Mouse (Mus musculus) forebrain, embryonic 13.5 days (tissue): ENCODE measurements around the gene 6430548M08Rik. TPM values are rescaled to one million over a fixed set of nuclear protein-coding genes. Genes with fewer than 3 reads are reported as not detected.

Experiments
- ATAC-seq: fragments of 200-750 bp; cut with Nextera tagmentation; 2 replicates; pipeline ENCODE4 v1.8.0; 2017
- H3K27ac ChIP-seq: fragments of 300-500 bp; sonication (generic); 2 replicates; pipeline ENCODE4 v1.5.1; 2015; ENCODE audit warnings: inconsistent platforms, mild to moderate bottlenecking, moderate library complexity
- H3K27me3 ChIP-seq: fragments of 300-500 bp; sonication (generic); 2 replicates; pipeline ENCODE4 v1.6.1; 2015; ENCODE audit warnings: mild to moderate bottlenecking, inconsistent platforms
- H3K36me3 ChIP-seq: fragments of 300-500 bp; sonication (generic); 2 replicates; pipeline ENCODE4 v1.6.1; 2015; ENCODE audit warnings: mild to moderate bottlenecking, inconsistent platforms; ENCODE audit not compliant: poor library complexity, severe bottlenecking
- H3K4me1 ChIP-seq: fragments of 300-500 bp; sonication (generic); 2 replicates; pipeline ENCODE4 v1.6.1; 2015; ENCODE audit warnings: inconsistent platforms
- H3K4me2 ChIP-seq: fragments of 300-500 bp; sonication (generic); 2 replicates; pipeline ENCODE4 v1.6.1; 2015; ENCODE audit warnings: inconsistent platforms, mild to moderate bottlenecking, moderate library complexity
- H3K4me3 ChIP-seq: fragments of 300-500 bp; sonication (generic); 2 replicates; pipeline ENCODE4 v1.5.1; 2015; ENCODE audit warnings: mild to moderate bottlenecking, inconsistent platforms
- H3K9ac ChIP-seq: fragments of 300-500 bp; sonication (generic); 2 replicates; pipeline ENCODE4 v1.6.1; 2015; ENCODE audit warnings: mild to moderate bottlenecking, inconsistent platforms
- H3K9me3 ChIP-seq: fragments of 300-500 bp; sonication (generic); replicated peaks from 2 replicates; pipeline ENCODE4 v1.6.1; 2016; ENCODE audit warnings: inconsistent platforms
- WGBS: fragments of 180-500 bp; shearing (Covaris S2); methylation state at CpG from one replicate; pipeline ENCODE4 v1.1.7; 2015; 5-methylcytosine and 5-hydroxymethylcytosine counted together
- polyA plus RNA-seq: library from polyadenylated mRNA; unstranded; fragments of >200 nt; fragmentation: Nextera tagmentation; extraction: Ambion mirVana; gene quantifications from 2 replicates; pipeline ENCODE4 v1.2.1, GENCODE M21; 2015

Gene 6430548M08Rik
- polyA plus RNA-seq, 1 experiment from 2014 or later = 14.4 TPM

GRCm38 (mm10) chr8:120150028-120150427, 36.1 kb downstream of the 6430548M08Rik start:
- WGBS = 81% methylated on average over 12 of the region's 12 CpGs

DNA sequence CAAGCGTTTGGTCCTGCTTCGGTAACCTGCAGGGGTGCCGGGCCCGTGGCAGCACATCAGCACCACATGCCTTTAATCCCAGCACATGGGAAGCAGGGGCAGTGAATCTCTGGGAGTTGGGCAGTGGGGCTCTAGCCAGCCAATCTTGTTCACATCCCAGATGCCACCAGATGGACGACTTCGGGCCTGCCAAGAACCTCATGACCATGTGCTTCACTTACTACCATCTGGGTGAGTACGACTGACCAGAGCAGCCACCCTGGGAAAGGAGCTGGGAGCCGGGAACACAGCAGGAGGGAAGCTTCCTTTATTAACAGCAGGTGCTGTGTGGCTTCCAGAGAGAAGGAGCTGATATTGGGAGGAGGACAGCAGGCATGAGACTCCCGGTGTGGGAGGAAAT, 37.2 kb downstream of the 6430548M08Rik start:
- Histone ChIP-seq H3K9ac (no peak overlapping the region), H3K36me3 (peaks cover 11% of the 10 kb centered on the region), H3K9me3 (no peaks in the 10 kb centered on the region), H3K4me2 (no peak overlapping the region), H3K4me3 (no peak overlapping the region), H3K27ac (no peak overlapping the region), H3K4me1 (peaks cover 14% of the 10 kb centered on the region; the same call in 1 of the 2 replicates), H3K27me3 (no peaks in the 10 kb centered on the region)
- WGBS = 75% methylated on average over 9 of the region's 9 CpGs
- no peak for ATAC-seq

More at GRCm38 (mm10) chr8:120150028-120150427, 36.1 kb downstream of the 6430548M08Rik start:
- H3K4me3 ChIP-seq = no peak overlapping the region
- peaks cover 11% of the 10 kb centered on the region; the same call in 1 of the 2 replicates for H3K4me1 ChIP-seq
- H3K27me3 ChIP-seq = no peaks in the 10 kb centered on the region
- no peak overlapping the region for H3K9ac ChIP-seq
- no peak overlapping the region for H3K27ac ChIP-seq
- ATAC-seq = no peak
- peaks cover 11% of the 10 kb centered on the region for H3K36me3 ChIP-seq
- no peaks in the 10 kb centered on the region for H3K9me3 ChIP-seq
- H3K4me2 ChIP-seq = no peak overlapping the region

DNA sequence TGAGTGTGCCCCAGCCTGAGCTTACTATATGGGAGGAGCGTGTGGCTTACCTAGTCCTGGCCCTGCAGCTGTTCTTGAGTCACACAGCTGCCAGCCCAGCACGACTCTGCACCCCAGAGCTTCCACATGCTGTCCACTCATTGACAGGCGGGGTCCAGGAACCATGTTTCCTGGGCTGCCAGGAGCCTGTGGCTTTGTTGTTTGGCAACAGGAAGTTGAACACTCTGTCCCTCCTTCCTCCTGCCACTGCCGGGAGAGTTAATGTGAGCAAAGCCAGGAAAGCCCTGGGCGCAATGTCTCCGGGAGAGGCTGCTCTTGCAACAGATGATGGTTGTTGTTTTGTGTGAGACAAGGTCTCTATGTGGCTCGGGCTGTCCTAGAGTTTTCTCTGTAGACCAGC, 38.7 kb downstream of the 6430548M08Rik start:
- Histone ChIP-seq H3K4me3 (no peak overlapping the region), H3K27ac (no peak overlapping the region), H3K4me1 (peaks cover 14% of the 10 kb centered on the region; the same call in 1 of the 2 replicates), H3K9me3 (no peaks in the 10 kb centered on the region), H3K9ac (peak overlapping the region; percentile 16; the same call in 1 of the 2 replicates), H3K36me3 (peaks cover 11% of the 10 kb centered on the region), H3K4me2 (no peak overlapping the region), H3K27me3 (no peaks in the 10 kb centered on the region)
- no peak for ATAC-seq
- 71% methylated on average over 7 of the region's 7 CpGs for WGBS

GRCm38 (mm10) chr8:120160366-120160765, 46.4 kb downstream of the 6430548M08Rik start:
- H3K4me1 ChIP-seq = peaks cover 19% of the 10 kb centered on the region; the same call in 1 of the 2 replicates
- H3K9me3 ChIP-seq = no peaks in the 10 kb centered on the region
- H3K9ac ChIP-seq = no peak overlapping the region
- no peak; the same call in 1 of the 2 replicates for ATAC-seq
- H3K4me3 ChIP-seq = no peak overlapping the region
- WGBS = 85% methylated on average over 8 of the region's 8 CpGs
- no peaks in the 10 kb centered on the region for H3K36me3 ChIP-seq
- H3K27me3 ChIP-seq = no peaks in the 10 kb centered on the region
- no peak overlapping the region for H3K4me2 ChIP-seq
- 0 out of 2 replicates have a peak overlapping the region, but pooled peaks have one; percentile 8 for H3K27ac ChIP-seq

GRCm38 (mm10) chr8:120161658-120162403, 47.9 kb downstream of the 6430548M08Rik start:
- Histone ChIP-seq H3K9ac (no peak overlapping the region), H3K4me2 (no peak overlapping the region), H3K9me3 (no peaks in the 10 kb centered on the region), H3K4me1 (0 out of 2 replicates have a peak, but pooled peaks cover 13% of the 10 kb centered on the region), H3K27me3 (no peaks in the 10 kb centered on the region), H3K27ac (no peak overlapping the region), H3K4me3 (no peak overlapping the region), H3K36me3 (no peaks in the 10 kb centered on the region)
- 79% methylated on average over 16 of the region's 16 CpGs for WGBS
- ATAC-seq = no peak

DNA sequence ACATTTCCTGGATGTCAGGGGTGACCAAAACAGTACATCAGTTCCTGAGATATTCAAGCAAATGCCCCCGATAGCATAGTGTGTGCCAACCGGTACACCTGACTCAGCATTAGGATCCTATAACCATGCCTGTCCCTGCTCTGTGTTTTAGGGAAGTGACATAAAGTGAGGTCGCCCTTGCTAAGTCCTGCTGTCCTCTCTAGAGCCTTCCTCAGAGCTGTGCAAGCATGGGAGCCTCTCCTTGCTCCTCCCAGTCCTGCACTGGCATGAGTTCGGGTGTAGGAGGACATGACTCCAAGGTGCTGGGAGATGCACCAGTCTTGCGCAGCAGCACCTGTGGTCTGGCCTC, 48.4 kb downstream of the 6430548M08Rik start:
- Histone ChIP-seq H3K27me3 (no peaks in the 10 kb centered on the region), H3K36me3 (no peaks in the 10 kb centered on the region), H3K4me3 (no peak overlapping the region), H3K4me2 (no peak overlapping the region), H3K27ac (no peak overlapping the region), H3K4me1 (peaks cover 17% of the 10 kb centered on the region), H3K9ac (no peak overlapping the region), H3K9me3 (no peaks in the 10 kb centered on the region)
- no peak for ATAC-seq
- 89% methylated on average over 5 of the region's 5 CpGs for WGBS

DNA sequence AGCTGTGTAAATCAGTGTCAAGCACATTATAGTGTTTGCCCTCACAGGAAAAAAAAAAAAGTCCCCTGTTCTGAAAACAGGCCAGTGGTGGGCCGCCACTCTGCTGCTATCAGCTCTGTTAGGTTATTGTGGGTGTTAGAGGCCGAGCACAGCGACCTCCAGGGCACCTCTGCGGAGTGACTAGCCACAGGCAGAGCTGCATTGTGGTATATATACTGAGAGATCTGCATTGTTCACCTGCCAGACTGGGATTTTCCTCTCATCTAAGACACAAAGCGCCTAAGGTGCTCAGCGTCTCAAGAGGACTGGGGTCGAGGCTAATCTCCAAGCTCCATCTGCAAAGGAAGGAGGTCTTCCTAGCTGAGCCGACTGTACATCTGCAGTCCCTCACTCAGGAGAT, 49.4 kb downstream of the 6430548M08Rik start:
- Histone ChIP-seq H3K36me3 (no peaks in the 10 kb centered on the region), H3K4me2 (no peak overlapping the region), H3K4me3 (no peak overlapping the region), H3K9me3 (no peaks in the 10 kb centered on the region), H3K9ac (no peak overlapping the region), H3K4me1 (peaks cover 27% of the 10 kb centered on the region), H3K27ac (no peak overlapping the region), H3K27me3 (no peaks in the 10 kb centered on the region)
- ATAC-seq = no peak
- 66% methylated on average over 8 of the region's 8 CpGs for WGBS

DNA sequence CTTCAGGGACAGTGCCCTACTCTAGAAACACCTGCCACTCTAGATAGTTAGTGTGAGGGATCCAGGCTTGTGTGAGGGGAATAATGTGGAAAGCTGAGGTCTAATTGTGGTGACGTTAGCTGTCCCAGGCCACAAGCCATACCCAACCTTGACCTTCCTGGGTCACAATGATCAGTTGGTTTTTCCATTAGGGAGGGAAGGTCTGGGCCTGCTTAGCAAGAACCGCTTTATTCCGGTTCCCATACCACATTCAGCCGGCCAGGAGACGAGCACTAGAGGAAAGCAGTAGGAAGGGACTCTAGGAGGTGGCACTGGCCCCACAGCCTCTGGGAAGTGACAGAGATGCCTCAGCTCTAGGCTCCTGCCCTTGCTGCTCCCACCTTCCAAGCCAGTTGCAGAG, 50.1 kb downstream of the 6430548M08Rik start:
- H3K4me2 ChIP-seq = no peak overlapping the region
- no peaks in the 10 kb centered on the region for H3K9me3 ChIP-seq
- H3K9ac ChIP-seq = no peak overlapping the region
- 83% methylated on average over 5 of the region's 5 CpGs for WGBS
- ATAC-seq = no peak
- H3K27me3 ChIP-seq = 0 out of 2 replicates have a peak, but pooled peaks cover 3% of the 10 kb centered on the region
- no peak overlapping the region for H3K27ac ChIP-seq
- H3K4me1 ChIP-seq = peaks cover 29% of the 10 kb centered on the region
- H3K4me3 ChIP-seq = no peak overlapping the region
- no peaks in the 10 kb centered on the region for H3K36me3 ChIP-seq

DNA sequence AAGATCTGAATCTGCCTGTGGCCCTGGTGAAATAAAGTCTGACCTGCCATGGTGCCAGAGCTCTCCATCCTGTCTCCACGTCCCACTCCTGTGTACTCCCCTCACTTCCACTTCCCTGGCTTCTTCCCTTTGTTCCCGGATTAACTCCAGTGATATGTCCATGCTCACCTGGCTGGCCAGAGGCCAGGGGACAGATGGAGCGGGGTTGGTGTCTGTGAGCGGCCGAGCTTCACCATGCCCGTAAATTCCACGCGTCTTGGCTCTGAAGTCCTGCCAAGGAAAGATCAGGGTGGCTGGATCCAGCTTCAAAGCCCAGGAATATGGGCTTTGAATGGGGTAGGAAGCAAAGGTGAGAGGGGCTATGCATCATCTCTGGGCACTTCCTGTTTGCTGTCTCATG, 53.2 kb downstream of the 6430548M08Rik start:
- Histone ChIP-seq H3K4me2 (no peak overlapping the region), H3K27me3 (0 out of 2 replicates have a peak, but pooled peaks cover 8% of the 10 kb centered on the region), H3K4me1 (peaks cover 16% of the 10 kb centered on the region), H3K9ac (no peak overlapping the region), H3K27ac (no peak overlapping the region), H3K4me3 (no peak overlapping the region), H3K9me3 (no peaks in the 10 kb centered on the region), H3K36me3 (no peaks in the 10 kb centered on the region)
- 82% methylated on average over 8 of the region's 8 CpGs for WGBS
- no peak for ATAC-seq

GRCm38 (mm10) chr8:120167821-120168220, 53.9 kb downstream of the 6430548M08Rik start:
- H3K9me3 ChIP-seq = no peaks in the 10 kb centered on the region
- peak overlapping the region; percentile 31; the same call in 1 of the 2 replicates for H3K27ac ChIP-seq
- peak; percentile 59; the same call in 1 of the 2 replicates for ATAC-seq
- H3K4me2 ChIP-seq = peak overlapping the region; percentile 30; the same call in 1 of the 2 replicates
- H3K36me3 ChIP-seq = no peaks in the 10 kb centered on the region
- peaks cover 16% of the 10 kb centered on the region for H3K4me1 ChIP-seq
- peak overlapping the region; percentile 26; the same call in 1 of the 2 replicates for H3K9ac ChIP-seq
- H3K27me3 ChIP-seq = 0 out of 2 replicates have a peak, but pooled peaks cover 8% of the 10 kb centered on the region
- WGBS = 10% methylated on average over 5 of the region's 5 CpGs
- H3K4me3 ChIP-seq = no peak overlapping the region

DNA sequence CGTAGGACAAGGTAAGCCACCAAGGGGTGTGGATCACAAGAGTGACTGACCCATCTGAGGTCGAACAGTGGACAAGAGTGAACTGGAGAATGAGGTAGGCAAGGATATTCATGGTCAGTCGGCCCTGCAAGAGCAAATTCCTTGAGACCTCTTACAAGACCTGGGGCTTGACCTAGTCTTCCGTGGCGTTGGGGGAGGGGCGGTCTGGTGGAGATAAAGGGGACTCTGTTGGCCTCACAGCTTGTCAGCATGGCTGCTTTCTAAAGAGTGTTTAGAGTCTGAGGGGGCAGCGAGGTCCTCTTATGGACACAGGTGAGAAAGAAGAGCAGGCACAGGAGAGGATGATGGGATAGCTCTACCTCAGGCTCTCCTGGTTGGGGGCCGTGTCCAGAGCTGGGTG, 55.2 kb downstream of the 6430548M08Rik start:
- no peaks in the 10 kb centered on the region for H3K36me3 ChIP-seq
- no peak for ATAC-seq
- H3K4me1 ChIP-seq = peaks cover 16% of the 10 kb centered on the region
- H3K4me2 ChIP-seq = no peak overlapping the region
- no peak overlapping the region for H3K27ac ChIP-seq
- WGBS = 44% methylated on average over 8 of the region's 8 CpGs
- H3K9me3 ChIP-seq = no peaks in the 10 kb centered on the region
- no peak overlapping the region for H3K9ac ChIP-seq
- H3K4me3 ChIP-seq = no peak overlapping the region
- 0 out of 2 replicates have a peak, but pooled peaks cover 10% of the 10 kb centered on the region for H3K27me3 ChIP-seq

DNA sequence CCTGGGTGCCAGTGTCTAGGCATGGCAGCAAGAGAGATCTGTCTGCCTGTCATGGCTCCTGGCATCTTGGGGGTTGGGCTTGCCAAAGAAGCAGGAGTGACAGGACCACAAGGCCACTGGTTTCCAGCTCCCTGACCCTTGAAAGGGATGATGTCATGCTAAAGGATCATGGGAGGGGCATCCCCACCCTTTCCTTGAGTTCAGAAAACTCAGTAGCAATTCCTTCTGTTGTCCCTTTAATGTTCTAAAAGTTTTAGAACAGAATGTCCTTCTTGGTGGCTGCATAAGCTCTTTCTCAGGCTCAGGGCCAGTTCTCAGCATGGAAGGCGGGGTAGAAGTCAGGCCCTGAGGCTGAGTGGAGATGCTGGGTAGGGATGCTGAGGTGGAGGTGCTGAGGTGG, 59.2 kb downstream of the 6430548M08Rik start:
- H3K4me2 ChIP-seq = no peak overlapping the region
- 90% methylated on average over 1 of the region's 1 CpGs for WGBS
- H3K4me1 ChIP-seq = peaks cover 28% of the 10 kb centered on the region
- no peak overlapping the region for H3K4me3 ChIP-seq
- H3K27ac ChIP-seq = no peak overlapping the region
- no peaks in the 10 kb centered on the region for H3K9me3 ChIP-seq
- no peak overlapping the region for H3K9ac ChIP-seq
- peaks cover 22% of the 10 kb centered on the region; the same call in 1 of the 2 replicates for H3K27me3 ChIP-seq
- H3K36me3 ChIP-seq = no peaks in the 10 kb centered on the region
- no peak for ATAC-seq
